Mouse (Mus musculus) E14TG2a.4 (cell line): Measurements from ENCODE around the gene Rasef.

ENCODE experiments used
- CTCF ChIP-seq: conservative IDR thresholded peaks from 2 replicates; pipeline ENCODE4 v1.5.1; 2014; ENCODE audit warnings: low read length
- POU5F1 ChIP-seq: IDR thresholded peaks from 2 replicates; pipeline ENCODE4 v1.6.1; 2014; ENCODE audit warnings: low read length, borderline replicate concordance

DNA sequence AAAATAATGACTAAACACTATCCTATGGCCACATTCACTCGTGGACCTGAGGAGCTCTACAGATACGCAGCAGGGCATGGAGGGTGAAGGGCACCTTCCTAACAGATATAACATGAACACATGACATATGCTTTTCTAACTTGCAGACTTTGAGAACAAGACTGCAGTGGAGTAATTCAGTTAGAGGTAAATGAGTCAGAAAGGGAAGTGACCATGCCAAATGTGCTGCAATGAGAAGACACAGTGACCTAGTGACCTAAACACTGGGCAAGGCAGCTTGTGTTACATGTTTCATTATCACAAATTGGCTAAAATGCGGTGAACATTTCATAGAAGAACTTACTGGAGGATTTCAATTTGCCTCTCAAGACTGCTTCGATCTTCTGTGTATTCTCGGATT is 42.6 kb downstream of the Rasef start:
- TF ChIP-seq CTCF (no peak), POU5F1 (no peak)
